Mouse (Mus musculus): ENCODE results near the gene Olfr1211. TPM values are rescaled to one million over a fixed set of nuclear protein-coding genes. Genes with fewer than 3 reads are reported as not detected.

The Olfr1211 gene
- not detected in 2 replicates for polyA plus RNA-seq (2014; fragmentation: Nextera tagmentation; extraction: Ambion mirVana)

DNA sequence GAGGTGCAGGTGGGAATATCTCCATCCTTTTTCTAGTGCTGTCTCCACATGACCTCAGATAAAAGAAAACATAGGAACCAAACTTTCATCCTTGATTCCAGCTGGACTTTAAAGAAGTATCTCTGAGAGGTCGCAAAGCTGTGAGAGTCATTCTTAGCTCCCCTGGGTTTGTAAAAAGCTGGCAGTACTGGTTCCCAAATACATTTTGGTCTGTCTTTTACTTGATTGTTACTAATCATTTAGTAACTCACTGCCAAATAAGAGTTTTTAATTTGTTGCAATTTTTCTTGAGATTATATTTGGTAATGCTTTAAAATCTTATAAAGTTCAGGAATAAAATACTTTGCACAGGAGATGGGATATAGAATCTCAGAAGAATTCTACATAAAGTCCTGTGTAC lies at the start of gene Olfr1211:
Gene Olfr1211 (minus strand): TSS at position 101 of the 400 bp plus-strand sequence.
- no peak within 1 kb of the TSS for H3K27ac ChIP-seq (ENCODE audit: low read depth, low read length)
- H3K36me3 ChIP-seq (ENCODE audit: control insufficient read depth, insufficient read depth, low read length): no peaks in the 10 kb centered on the region
- no peak within 1 kb of the TSS for H3K4me2 ChIP-seq (ENCODE audit: low read depth, low read length)
- H3K4me1 ChIP-seq (ENCODE audit: control insufficient read depth, insufficient read depth, low read length): no peaks in the 10 kb centered on the region
- H3K9ac ChIP-seq (replicated peaks; ENCODE audit: low read depth, low read length): no peak within 1 kb of the TSS
- no peak for ATAC-seq (ENCODE audit: low read depth)
- 86% methylated on average over 1 of the region's 1 CpGs for WGBS
- no peaks in the 10 kb centered on the region for H3K9me3 ChIP-seq (ENCODE audit: control insufficient read depth, low read length)
- H3K27me3 ChIP-seq (ENCODE audit: control insufficient read depth, insufficient read depth, low read length): no peaks in the 10 kb centered on the region
- no peak within 1 kb of the TSS for H3K4me3 ChIP-seq (ENCODE audit: low read depth, low read length)

DNA sequence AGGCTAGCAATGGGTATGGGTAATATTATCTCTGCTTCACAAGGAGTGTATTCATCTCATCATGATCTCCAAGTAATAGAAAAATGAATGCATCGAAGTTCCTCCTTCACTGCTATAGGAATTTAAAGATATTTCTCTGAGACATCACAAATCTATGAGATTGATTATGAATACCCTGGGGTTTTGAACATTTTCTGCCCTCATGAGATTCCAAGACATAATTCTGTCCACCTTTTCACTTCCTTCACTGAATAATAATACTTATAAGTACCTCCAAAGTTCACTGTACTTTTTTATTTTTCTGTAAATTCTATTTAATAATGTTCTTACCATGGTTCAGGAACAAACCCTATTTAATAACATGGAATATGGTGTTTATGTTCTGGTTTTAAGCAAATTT lies 42.3 kb upstream of the Olfr1211 start, which contains the start of gene Gm13762:
Gene Gm13762 (minus strand): TSS at position 101 of the 400 bp plus-strand sequence.
- no peak for ATAC-seq (ENCODE audit: low read depth)
- H3K9me3 ChIP-seq (ENCODE audit: control insufficient read depth, low read length): no peaks in the 10 kb centered on the region
- no peak within 1 kb of the TSS for H3K27ac ChIP-seq (ENCODE audit: low read depth, low read length)
- no peaks in the 10 kb centered on the region for H3K27me3 ChIP-seq (ENCODE audit: control insufficient read depth, insufficient read depth, low read length)
- no peaks in the 10 kb centered on the region for H3K36me3 ChIP-seq (ENCODE audit: control insufficient read depth, insufficient read depth, low read length)
- 78% methylated on average over 1 of the region's 1 CpGs for WGBS
- H3K4me1 ChIP-seq (ENCODE audit: control insufficient read depth, insufficient read depth, low read length): no peaks in the 10 kb centered on the region
- H3K4me2 ChIP-seq (ENCODE audit: low read depth, low read length): no peak within 1 kb of the TSS
- no peak within 1 kb of the TSS for H3K9ac ChIP-seq (replicated peaks; ENCODE audit: low read depth, low read length)
- no peak within 1 kb of the TSS for H3K4me3 ChIP-seq (ENCODE audit: low read depth, low read length)

DNA sequence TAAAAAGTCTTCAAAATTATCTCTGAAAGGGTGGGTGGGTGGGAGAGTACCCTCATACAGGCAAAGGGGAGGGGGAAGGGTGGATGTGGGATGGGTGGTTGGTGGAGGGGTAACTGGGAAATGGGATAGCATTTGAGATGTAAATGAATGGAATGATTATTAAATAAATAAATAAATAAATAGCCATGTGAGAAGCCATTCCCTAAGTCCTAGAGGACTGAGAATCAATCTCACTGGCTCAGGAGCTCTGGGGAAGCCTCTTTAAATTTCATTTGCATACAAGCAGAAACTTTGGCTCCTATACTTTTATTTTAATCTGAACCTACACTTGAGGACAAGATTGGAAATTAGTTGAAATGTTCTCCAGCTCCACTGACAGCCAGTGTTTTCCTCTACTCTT lies 15.8 kb upstream of the Olfr1211 start, which contains the start of gene Olfr1212:
Gene Olfr1212 (plus strand): TSS at position 301 of the 400 bp plus-strand sequence.
- H3K27me3 ChIP-seq (ENCODE audit: control insufficient read depth, insufficient read depth, low read length): no peaks in the 10 kb centered on the region
- H3K36me3 ChIP-seq (ENCODE audit: control insufficient read depth, insufficient read depth, low read length): no peaks in the 10 kb centered on the region
- no peaks in the 10 kb centered on the region for H3K4me1 ChIP-seq (ENCODE audit: control insufficient read depth, insufficient read depth, low read length)
- no peaks in the 10 kb centered on the region for H3K9me3 ChIP-seq (ENCODE audit: control insufficient read depth, low read length)
- no peak within 1 kb of the TSS for H3K4me3 ChIP-seq (ENCODE audit: low read depth, low read length)
- H3K4me2 ChIP-seq (ENCODE audit: low read depth, low read length): no peak within 1 kb of the TSS
- no peak within 1 kb of the TSS for H3K9ac ChIP-seq (replicated peaks; ENCODE audit: low read depth, low read length)
- no peak within 1 kb of the TSS for H3K27ac ChIP-seq (ENCODE audit: low read depth, low read length)
- no peak for ATAC-seq (ENCODE audit: low read depth)

DNA sequence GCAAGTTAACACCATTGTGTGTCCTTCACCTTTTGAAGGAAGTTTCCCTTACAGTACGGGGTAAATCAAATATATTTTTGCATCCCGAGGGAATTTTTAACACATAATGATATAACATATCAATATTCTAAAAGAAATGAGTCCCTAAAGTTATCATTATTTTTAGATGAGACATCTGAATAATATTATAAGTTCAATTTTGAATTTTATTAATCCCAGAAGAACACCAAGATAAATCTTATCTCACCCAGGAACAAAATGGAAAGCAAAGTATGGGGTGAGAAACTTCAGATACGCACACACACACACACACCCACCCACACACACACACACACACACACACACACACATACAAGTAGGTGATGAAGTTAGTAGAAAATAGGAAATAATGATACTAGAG lies 22.9 kb downstream of the Olfr1211 start, which contains the start of gene Olfr1209:
Gene Olfr1209 (minus strand): TSS at position 101 of the 400 bp plus-strand sequence.
- Histone ChIP-seq H3K4me2 (ENCODE audit: low read depth, low read length) (no peak within 1 kb of the TSS), H3K4me3 (ENCODE audit: low read depth, low read length) (no peak within 1 kb of the TSS), H3K27me3 (ENCODE audit: control insufficient read depth, insufficient read depth, low read length) (no peaks in the 10 kb centered on the region), H3K9ac (replicated peaks; ENCODE audit: low read depth, low read length) (no peak within 1 kb of the TSS), H3K9me3 (ENCODE audit: control insufficient read depth, low read length) (no peaks in the 10 kb centered on the region), H3K36me3 (ENCODE audit: control insufficient read depth, insufficient read depth, low read length) (no peaks in the 10 kb centered on the region), H3K4me1 (ENCODE audit: control insufficient read depth, insufficient read depth, low read length) (no peaks in the 10 kb centered on the region), H3K27ac (ENCODE audit: low read depth, low read length) (no peak within 1 kb of the TSS)
- WGBS: 96% methylated on average over 3 of the region's 3 CpGs
- ATAC-seq (ENCODE audit: low read depth): no peak

DNA sequence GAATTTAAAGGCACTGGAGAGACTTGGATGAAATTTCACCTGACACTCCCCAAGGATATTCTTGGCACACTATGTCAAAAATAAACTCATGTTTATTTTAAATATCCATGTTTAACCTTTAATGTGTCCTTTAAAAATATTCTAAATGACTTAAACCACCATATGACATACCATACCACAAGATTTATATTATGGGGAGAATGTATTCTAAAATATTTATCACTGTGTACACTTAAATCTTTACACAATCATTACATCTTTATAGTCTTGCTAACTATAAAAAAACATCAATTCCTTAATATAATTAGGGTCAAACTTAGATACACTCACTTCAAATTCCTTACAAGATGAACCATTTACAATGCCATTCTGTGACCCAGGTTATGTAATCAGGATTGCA lies 35.7 kb downstream of the Olfr1211 start, which contains the start of gene Olfr1208:
Gene Olfr1208 (minus strand): TSS at position 101 of the 400 bp plus-strand sequence.
- H3K36me3 ChIP-seq (ENCODE audit: control insufficient read depth, insufficient read depth, low read length): no peaks in the 10 kb centered on the region
- no peak for ATAC-seq (ENCODE audit: low read depth)
- H3K4me3 ChIP-seq (ENCODE audit: low read depth, low read length): no peak within 1 kb of the TSS
- no peaks in the 10 kb centered on the region for H3K4me1 ChIP-seq (ENCODE audit: control insufficient read depth, insufficient read depth, low read length)
- no peak within 1 kb of the TSS for H3K27ac ChIP-seq (ENCODE audit: low read depth, low read length)
- H3K9ac ChIP-seq (replicated peaks; ENCODE audit: low read depth, low read length): no peak within 1 kb of the TSS
- H3K4me2 ChIP-seq (ENCODE audit: low read depth, low read length): no peak within 1 kb of the TSS
- no peaks in the 10 kb centered on the region for H3K9me3 ChIP-seq (ENCODE audit: control insufficient read depth, low read length)
- no peaks in the 10 kb centered on the region for H3K27me3 ChIP-seq (ENCODE audit: control insufficient read depth, insufficient read depth, low read length)

Other genes with a start within 250 kb of the Olfr1211 start
- not detected in 2 replicates for gene Olfr1195, start 248.9 kb downstream of the Olfr1211 start, polyA plus RNA-seq (2014; fragmentation: Nextera tagmentation; extraction: Ambion mirVana)
- not detected in 2 replicates for gene Olfr1196, start 233.5 kb downstream of the Olfr1211 start, polyA plus RNA-seq (2014; fragmentation: Nextera tagmentation; extraction: Ambion mirVana)
- not detected in 2 replicates for gene Olfr1197, start 205.7 kb downstream of the Olfr1211 start, polyA plus RNA-seq (2014; fragmentation: Nextera tagmentation; extraction: Ambion mirVana)
- gene Olfr1198, start 186.7 kb downstream of the Olfr1211 start, polyA plus RNA-seq (2014; fragmentation: Nextera tagmentation; extraction: Ambion mirVana): not detected in 2 replicates
- not detected in 2 replicates for gene Olfr1199, start 177.6 kb downstream of the Olfr1211 start, polyA plus RNA-seq (2014; fragmentation: Nextera tagmentation; extraction: Ambion mirVana)
- gene Olfr1200, start 167.6 kb downstream of the Olfr1211 start, polyA plus RNA-seq (2014; fragmentation: Nextera tagmentation; extraction: Ambion mirVana): not detected in 2 replicates
- gene Olfr1201, start 145.1 kb downstream of the Olfr1211 start, polyA plus RNA-seq (2014; fragmentation: Nextera tagmentation; extraction: Ambion mirVana): not detected in 2 replicates
- gene Olfr1202, start 123.6 kb downstream of the Olfr1211 start, polyA plus RNA-seq (2014; fragmentation: Nextera tagmentation; extraction: Ambion mirVana): 0.05 TPM in 1 of 2 replicates, not detected in the other
- not detected in 2 replicates for gene Olfr1205, start 108.4 kb downstream of the Olfr1211 start, polyA plus RNA-seq (2014; fragmentation: Nextera tagmentation; extraction: Ambion mirVana)
- gene Olfr1204, start 88.8 kb downstream of the Olfr1211 start, polyA plus RNA-seq (2014; fragmentation: Nextera tagmentation; extraction: Ambion mirVana): not detected in 2 replicates
- not detected in 2 replicates for gene Olfr1206, start 74.9 kb downstream of the Olfr1211 start, polyA plus RNA-seq (2014; fragmentation: Nextera tagmentation; extraction: Ambion mirVana)
- not detected in 2 replicates for gene Olfr1208, start 35.8 kb downstream of the Olfr1211 start, polyA plus RNA-seq (2014; fragmentation: Nextera tagmentation; extraction: Ambion mirVana)
- gene Olfr1209, start 23.0 kb downstream of the Olfr1211 start, polyA plus RNA-seq (2014; fragmentation: Nextera tagmentation; extraction: Ambion mirVana): not detected in 2 replicates
- gene Olfr1212, start 15.9 kb upstream of the Olfr1211 start, polyA plus RNA-seq (2014; fragmentation: Nextera tagmentation; extraction: Ambion mirVana): not detected in 2 replicates
- not detected in 2 replicates for gene Gm13762, start 42.2 kb upstream of the Olfr1211 start, polyA plus RNA-seq (2014; fragmentation: Nextera tagmentation; extraction: Ambion mirVana)
- not detected in 2 replicates for gene Olfr1214, start 54.5 kb upstream of the Olfr1211 start, polyA plus RNA-seq (2014; fragmentation: Nextera tagmentation; extraction: Ambion mirVana)
- gene Olfr1215, start 68.9 kb upstream of the Olfr1211 start, polyA plus RNA-seq (2014; fragmentation: Nextera tagmentation; extraction: Ambion mirVana): not detected in 2 replicates
- gene Olfr1216, start 80.2 kb upstream of the Olfr1211 start, polyA plus RNA-seq (2014; fragmentation: Nextera tagmentation; extraction: Ambion mirVana): not detected in 2 replicates
- gene Olfr1217, start 94.0 kb upstream of the Olfr1211 start, polyA plus RNA-seq (2014; fragmentation: Nextera tagmentation; extraction: Ambion mirVana): not detected in 2 replicates
- not detected in 2 replicates for gene Olfr1218, start 123.1 kb upstream of the Olfr1211 start, polyA plus RNA-seq (2014; fragmentation: Nextera tagmentation; extraction: Ambion mirVana)
- gene Olfr1219, start 145.4 kb upstream of the Olfr1211 start, polyA plus RNA-seq (2014; fragmentation: Nextera tagmentation; extraction: Ambion mirVana): not detected in 2 replicates
- not detected in 2 replicates for gene Olfr1220, start 168.7 kb upstream of the Olfr1211 start, polyA plus RNA-seq (2014; fragmentation: Nextera tagmentation; extraction: Ambion mirVana)
- gene Olfr1221, start 179.2 kb upstream of the Olfr1211 start, polyA plus RNA-seq (2014; fragmentation: Nextera tagmentation; extraction: Ambion mirVana): not detected in 2 replicates
- not detected in 2 replicates for gene Olfr1222, start 194.9 kb upstream of the Olfr1211 start, polyA plus RNA-seq (2014; fragmentation: Nextera tagmentation; extraction: Ambion mirVana)
- gene Olfr1223, start 213.4 kb upstream of the Olfr1211 start, polyA plus RNA-seq (2014; fragmentation: Nextera tagmentation; extraction: Ambion mirVana): not detected in 2 replicates
- not detected in 2 replicates for gene Olfr1224-ps1, start 226.0 kb upstream of the Olfr1211 start, polyA plus RNA-seq (2014; fragmentation: Nextera tagmentation; extraction: Ambion mirVana)
- not detected in 2 replicates for gene Olfr1225, start 236.6 kb upstream of the Olfr1211 start, polyA plus RNA-seq (2014; fragmentation: Nextera tagmentation; extraction: Ambion mirVana)

Measured in neural tube, embryonic 14.5 days (tissue).